Mouse (Mus musculus) embryo, embryonic 11.5 days (tissue): ENCODE data around the gene Sh3d21.
A peak's percentile ranks its signal among the peaks of the same experiment; 100 is the strongest.

Source experiments
- DNase-seq: peaks from one replicate; pipeline ENCODE4 v3.0.0-alpha.2; 2012; ENCODE audit warnings: low read depth, low spot score

Gene Sh3d21

GRCm38 (mm10) chr4:126109613-126110373, 53.5 kb downstream of the Sh3d21 start:
- no peak for DNase-seq

- no peak for DNase-seq
Measured at GRCm38 (mm10) chr4:126108061-126108740, 55.1 kb downstream of the Sh3d21 start.

GRCm38 (mm10) chr4:126105131-126105783, 58.0 kb downstream of the Sh3d21 start:
- no peak for DNase-seq

GRCm38 (mm10) chr4:126104261-126105075, 58.8 kb downstream of the Sh3d21 start:
- no peak for DNase-seq

- peak; percentile 96 for DNase-seq
Measured at GRCm38 (mm10) chr4:126103590-126104068, 59.7 kb downstream of the Sh3d21 start, which contains the start of gene Stk40. TSS of gene Stk40 (plus strand) at chr4:126103957.

GRCm38 (mm10) chr4:126103057-126103581, 60.2 kb downstream of the Sh3d21 start:
- DNase-seq = peak; percentile 43

- DNase-seq = no peak
Measured at GRCm38 (mm10) chr4:126102061-126102841, 61.0 kb downstream of the Sh3d21 start.

GRCm38 (mm10) chr4:126100764-126101163, 62.5 kb downstream of the Sh3d21 start:
- DNase-seq = no peak
